Mouse (Mus musculus): Measurements from ENCODE around the gene Gpr68. TPM values are rescaled to one million over a fixed set of nuclear protein-coding genes. Genes with fewer than 3 reads are reported as not detected.

Gpr68 gene
- polyA plus RNA-seq, 1 experiment from 2014 or later: 0.34 TPM

DNA sequence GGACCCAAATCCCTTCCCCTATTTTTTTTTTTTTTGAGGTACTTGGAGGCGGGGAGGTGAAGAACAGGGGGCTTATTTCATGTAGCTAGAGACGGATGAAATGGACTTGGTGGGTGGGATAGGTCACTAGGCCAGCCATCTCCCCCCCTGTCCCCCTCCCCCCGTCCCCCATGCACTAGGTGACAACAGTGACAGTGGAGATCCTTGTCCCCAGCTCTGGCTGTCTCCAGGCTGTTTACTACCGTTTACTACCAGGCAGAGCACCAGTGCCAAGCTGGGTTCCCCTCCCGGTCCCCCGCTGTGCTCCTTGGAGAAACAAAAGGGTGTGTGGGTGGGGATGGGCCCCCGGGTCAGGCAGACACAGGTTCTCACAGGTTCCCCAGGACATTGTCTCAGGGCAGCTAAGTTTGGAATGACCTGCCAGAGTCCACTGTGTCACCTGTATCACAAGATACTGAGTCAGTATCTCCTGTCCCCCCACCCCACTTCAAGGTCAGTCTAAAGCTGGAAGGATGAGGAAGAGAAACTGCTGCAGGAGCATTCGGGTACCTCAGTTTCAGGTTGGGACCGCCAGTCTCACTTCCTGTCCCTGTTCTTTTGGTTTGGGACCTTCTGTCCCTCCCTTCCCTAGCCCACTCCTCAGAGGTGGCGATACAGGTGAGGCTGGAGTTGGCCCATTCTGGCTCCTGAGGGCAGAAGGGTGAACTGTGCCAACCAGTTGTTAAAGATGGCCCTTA lies 468 bp upstream of the Gpr68 start:
- H3K4me1 ChIP-seq: peaks cover 16% of the 10 kb centered on the region
- H3K36me3 ChIP-seq (replicated peaks): peaks cover 26% of the 10 kb centered on the region
- peak overlapping the region; percentile 65 for H3K4me3 ChIP-seq
- DNase-seq (ENCODE audit: low spot score): no peak
- H3K27ac ChIP-seq (replicated peaks): peak overlapping the region; percentile 75; the same call in 1 of the 2 replicates
- no peaks in the 10 kb centered on the region for H3K9me3 ChIP-seq
- 20% methylated on average over 10 of the region's 10 CpGs for WGBS
- H3K27me3 ChIP-seq (replicated peaks; ENCODE audit: low read depth, poor library complexity, severe bottlenecking): peaks cover 41% of the 10 kb centered on the region

DNA sequence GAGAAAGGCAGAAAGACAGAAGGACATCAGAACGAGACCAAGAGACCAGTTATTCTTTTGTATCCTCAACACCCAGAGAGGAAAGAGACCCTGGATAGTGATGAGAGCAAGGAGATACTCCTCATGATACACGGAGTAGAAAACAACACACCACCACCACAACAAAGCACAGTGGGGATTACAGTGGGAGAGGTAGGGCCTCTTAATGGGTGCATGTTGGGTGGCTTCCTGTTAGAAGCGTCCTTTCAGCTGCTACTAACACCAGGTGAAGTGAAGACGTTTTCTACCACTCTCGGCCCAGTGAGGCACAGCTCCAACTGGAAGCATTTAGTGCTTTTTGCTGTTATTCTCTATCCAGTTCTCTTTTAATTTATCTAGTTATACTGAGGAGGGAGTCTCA lies 1.1 kb downstream of the Gpr68 start:
- WGBS: 80% methylated on average over 5 of the region's 5 CpGs
- no peak overlapping the region for H3K27ac ChIP-seq (replicated peaks)
- no peak overlapping the region for H3K4me3 ChIP-seq
- peaks cover 10% of the 10 kb centered on the region for H3K36me3 ChIP-seq (replicated peaks)
- DNase-seq (ENCODE audit: low spot score): no peak
- H3K9me3 ChIP-seq: no peaks in the 10 kb centered on the region
- peaks cover 54% of the 10 kb centered on the region for H3K27me3 ChIP-seq (replicated peaks; ENCODE audit: low read depth, poor library complexity, severe bottlenecking)
- H3K4me1 ChIP-seq: peaks cover 16% of the 10 kb centered on the region

DNA sequence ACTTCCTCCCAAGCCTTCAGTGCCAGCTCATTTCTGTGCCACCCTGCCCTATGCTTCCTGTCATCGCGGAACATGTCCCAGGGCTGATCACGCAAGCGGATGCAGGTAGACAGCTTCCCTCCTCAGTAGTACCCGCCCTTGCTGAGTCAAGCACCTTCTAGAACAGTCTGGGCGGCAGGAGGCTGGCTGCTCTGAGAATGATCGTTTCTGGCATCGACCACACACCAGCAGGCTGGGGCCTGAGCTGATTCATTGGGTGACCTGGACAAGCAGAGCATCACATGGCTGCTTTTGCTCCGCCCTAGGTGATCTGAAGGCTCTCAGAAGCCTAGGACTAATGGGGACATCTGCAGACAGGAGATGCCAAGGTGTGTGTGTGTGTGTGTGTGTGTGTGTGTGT lies 4.2 kb downstream of the Gpr68 start:
- peaks cover 80% of the 10 kb centered on the region for H3K27me3 ChIP-seq (replicated peaks; ENCODE audit: low read depth, poor library complexity, severe bottlenecking)
- no peak overlapping the region for H3K27ac ChIP-seq (replicated peaks)
- no peak overlapping the region for H3K4me3 ChIP-seq
- H3K4me1 ChIP-seq: peaks cover 22% of the 10 kb centered on the region
- WGBS: 90% methylated on average over 9 of the region's 9 CpGs
- H3K36me3 ChIP-seq (replicated peaks): no peaks in the 10 kb centered on the region
- no peaks in the 10 kb centered on the region for H3K9me3 ChIP-seq
- no peak for DNase-seq (ENCODE audit: low spot score)

DNA sequence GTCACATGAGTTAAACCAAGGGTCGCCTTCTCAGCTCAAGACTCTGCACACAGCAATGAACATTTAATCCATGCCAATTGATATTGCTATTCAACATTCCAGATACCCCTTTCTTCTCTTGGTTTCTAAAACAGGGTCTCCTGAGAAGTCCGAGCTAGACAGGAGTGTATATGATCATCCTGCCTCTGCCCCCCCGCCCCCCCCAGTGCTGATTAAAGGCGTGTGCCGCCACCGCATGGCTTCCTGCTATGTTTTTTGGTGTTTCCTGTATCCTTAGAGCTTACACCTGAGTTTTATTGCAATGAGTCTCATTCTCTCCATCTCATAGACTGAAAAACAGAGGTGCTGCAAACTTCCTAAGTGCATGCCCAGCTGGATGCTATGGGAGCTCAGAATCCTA lies 6.6 kb downstream of the Gpr68 start:
- Histone ChIP-seq H3K9me3 (no peaks in the 10 kb centered on the region), H3K4me1 (peaks cover 20% of the 10 kb centered on the region), H3K36me3 (replicated peaks) (no peaks in the 10 kb centered on the region), H3K27ac (replicated peaks) (no peak overlapping the region), H3K4me3 (no peak overlapping the region), H3K27me3 (replicated peaks; ENCODE audit: low read depth, poor library complexity, severe bottlenecking) (peaks cover 80% of the 10 kb centered on the region)
- no peak for DNase-seq (ENCODE audit: low spot score)
- WGBS: 77% methylated on average over 6 of the region's 6 CpGs

DNA sequence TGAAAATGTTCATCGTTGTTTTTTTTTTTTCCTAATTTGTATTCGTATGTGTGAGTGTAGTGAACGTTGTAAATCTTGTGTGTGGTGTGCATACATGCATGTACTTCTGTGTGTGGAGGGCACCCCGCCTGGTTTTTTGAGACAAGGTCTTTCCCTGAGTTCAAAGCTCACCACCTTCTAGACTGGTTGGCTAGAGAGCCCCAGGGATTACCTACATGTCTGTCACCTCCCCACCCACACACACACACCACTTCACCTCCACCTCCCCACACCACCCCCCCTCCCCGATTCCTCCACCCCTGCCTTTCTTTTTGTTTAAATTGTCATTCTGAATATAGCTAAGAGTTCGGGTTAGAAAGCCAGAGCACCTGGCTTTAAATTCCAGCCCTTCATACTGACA lies 7.1 kb downstream of the Gpr68 start:
- Histone ChIP-seq H3K27ac (replicated peaks) (no peak overlapping the region), H3K9me3 (no peaks in the 10 kb centered on the region), H3K4me3 (no peak overlapping the region), H3K4me1 (peaks cover 20% of the 10 kb centered on the region), H3K36me3 (replicated peaks) (no peaks in the 10 kb centered on the region), H3K27me3 (replicated peaks; ENCODE audit: low read depth, poor library complexity, severe bottlenecking) (peaks cover 80% of the 10 kb centered on the region)
- 82% methylated on average over 6 of the region's 6 CpGs for WGBS
- no peak for DNase-seq (ENCODE audit: low spot score)

DNA sequence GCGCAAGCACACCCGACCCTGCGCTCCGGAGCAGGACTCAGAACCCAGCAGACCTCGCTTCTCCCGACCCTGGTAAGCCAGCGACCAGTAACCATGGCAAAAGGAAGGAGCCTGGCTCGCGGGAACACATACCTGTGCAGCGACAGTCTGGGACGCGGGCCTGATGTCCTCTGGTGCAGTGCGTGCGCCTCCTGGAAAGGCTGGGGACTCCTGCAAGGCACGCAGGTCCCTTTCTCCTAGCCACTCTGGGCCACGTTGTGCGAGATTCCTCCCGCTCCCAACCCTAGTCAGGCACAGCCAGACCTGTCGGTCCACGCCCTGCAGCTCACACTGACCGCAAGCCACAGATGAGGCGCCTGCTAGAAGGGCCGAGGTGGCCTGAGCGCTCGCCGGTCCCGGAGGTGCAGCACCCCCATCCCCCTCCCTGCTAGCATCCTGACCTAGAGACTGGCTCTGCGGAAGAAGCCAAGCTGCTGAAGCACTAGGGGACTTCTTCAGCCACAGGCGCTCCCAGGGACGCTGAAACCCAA lies 8.8 kb downstream of the Gpr68 start:
- no peaks in the 10 kb centered on the region for H3K9me3 ChIP-seq
- H3K27ac ChIP-seq (replicated peaks): no peak overlapping the region; the same call in 1 of the 2 replicates
- peak; percentile 54 for DNase-seq (ENCODE audit: low spot score)
- peaks cover 79% of the 10 kb centered on the region for H3K27me3 ChIP-seq (replicated peaks; ENCODE audit: low read depth, poor library complexity, severe bottlenecking)
- peak overlapping the region; percentile 58 for H3K4me3 ChIP-seq
- peaks cover 23% of the 10 kb centered on the region for H3K4me1 ChIP-seq
- WGBS: under 1% methylated on average over 30 of the region's 30 CpGs
- no peaks in the 10 kb centered on the region for H3K36me3 ChIP-seq (replicated peaks)

DNA sequence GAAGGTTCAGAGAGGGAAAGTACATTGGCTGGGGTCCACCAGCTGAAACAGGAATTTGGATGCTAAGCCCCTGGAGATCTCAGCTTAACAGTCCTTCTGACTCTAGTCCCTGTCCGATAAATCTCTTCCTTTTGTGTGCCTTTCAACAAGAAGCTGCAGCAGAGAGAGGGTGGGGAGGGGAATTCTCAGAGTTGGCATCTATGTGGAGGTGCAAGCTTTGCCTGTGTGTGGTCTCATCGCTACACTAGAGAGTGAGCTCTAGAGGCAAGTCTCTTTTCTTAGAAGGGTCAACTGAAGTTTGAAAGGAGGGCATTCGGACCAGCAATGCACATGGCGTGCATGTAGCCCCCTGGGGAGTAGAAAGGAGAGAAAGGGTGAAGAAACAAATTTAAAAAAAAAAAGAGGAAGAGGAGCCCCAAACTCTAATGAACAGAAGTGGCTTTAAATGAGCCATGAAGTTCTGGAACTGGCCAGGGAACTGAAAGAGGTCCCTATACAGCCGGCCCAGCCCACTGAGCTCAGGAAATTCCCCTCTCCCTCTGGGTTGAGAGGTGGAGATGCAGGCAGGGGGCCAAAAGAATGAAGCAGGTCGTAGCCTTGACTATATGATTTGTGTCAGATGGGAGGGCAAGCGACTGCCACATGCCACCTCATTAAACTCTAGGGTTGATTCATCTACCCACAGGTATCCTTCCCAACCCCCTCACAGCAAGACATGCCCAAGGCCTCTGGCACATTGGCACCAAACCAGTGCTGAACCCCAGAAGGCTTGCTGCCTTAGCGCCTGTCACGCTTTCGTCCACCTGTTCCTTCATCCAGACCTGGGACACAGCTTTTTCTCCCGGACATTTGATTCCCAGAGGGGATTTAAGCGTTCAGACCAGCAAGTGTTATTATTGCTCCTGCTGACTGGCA lies 10.0 kb downstream of the Gpr68 start:
- Histone ChIP-seq H3K4me1 (peaks cover 23% of the 10 kb centered on the region), H3K9me3 (no peaks in the 10 kb centered on the region), H3K36me3 (replicated peaks) (no peaks in the 10 kb centered on the region), H3K4me3 (peak overlapping the region; percentile 58), H3K27ac (replicated peaks) (no peak overlapping the region), H3K27me3 (replicated peaks; ENCODE audit: low read depth, poor library complexity, severe bottlenecking) (peaks cover 73% of the 10 kb centered on the region)
- WGBS: 32% methylated on average over 12 of the region's 12 CpGs
- peak; percentile 11 for DNase-seq (ENCODE audit: low spot score)

DNA sequence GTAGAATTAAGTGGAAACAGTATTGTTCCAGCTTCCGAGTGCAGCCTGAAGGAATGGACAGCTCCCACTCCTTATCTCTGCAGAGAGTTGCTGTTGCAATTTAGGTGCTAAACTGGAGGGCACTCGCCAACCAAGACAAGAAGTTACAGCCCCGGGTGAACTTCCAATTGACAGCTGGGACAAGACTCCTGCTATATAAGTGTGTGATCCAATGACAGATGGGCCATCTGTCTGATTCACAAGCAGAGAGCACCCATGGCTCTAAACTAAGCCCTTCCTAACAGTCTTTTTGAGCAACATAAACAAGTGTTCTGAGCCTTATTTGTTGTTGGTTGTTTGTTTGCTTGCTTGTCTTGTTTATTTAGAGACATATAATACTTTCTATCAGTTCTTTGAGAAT lies 11.3 kb downstream of the Gpr68 start:
- Histone ChIP-seq H3K27ac (replicated peaks) (no peak overlapping the region), H3K4me3 (no peak overlapping the region), H3K9me3 (no peaks in the 10 kb centered on the region), H3K27me3 (replicated peaks; ENCODE audit: low read depth, poor library complexity, severe bottlenecking) (peaks cover 60% of the 10 kb centered on the region), H3K4me1 (peaks cover 23% of the 10 kb centered on the region), H3K36me3 (replicated peaks) (no peaks in the 10 kb centered on the region)
- DNase-seq (ENCODE audit: low spot score): no peak
- WGBS: 44% methylated on average over 3 of the region's 3 CpGs

DNA sequence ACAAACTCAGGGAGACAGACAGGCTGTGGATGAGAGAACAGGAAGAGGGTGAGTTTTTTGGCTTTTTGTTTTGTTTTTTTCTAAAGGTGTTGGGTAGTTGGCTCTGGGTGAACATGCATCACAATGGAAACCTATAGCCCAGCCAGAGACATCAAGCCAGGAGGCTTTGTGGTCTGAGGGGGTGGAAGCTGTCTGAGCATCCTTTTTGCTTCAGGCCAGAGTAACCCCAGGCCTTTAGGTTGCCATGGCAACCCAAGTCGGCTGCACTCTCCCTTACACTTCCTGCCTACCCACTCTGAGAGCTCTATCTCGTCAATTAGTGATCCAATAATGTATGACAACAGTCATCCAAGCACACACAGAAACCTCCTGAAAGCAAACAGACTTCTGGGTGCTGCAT lies 12.5 kb downstream of the Gpr68 start:
- Histone ChIP-seq H3K4me1 (peaks cover 23% of the 10 kb centered on the region), H3K27ac (replicated peaks) (no peak overlapping the region), H3K4me3 (no peak overlapping the region), H3K27me3 (replicated peaks; ENCODE audit: low read depth, poor library complexity, severe bottlenecking) (peaks cover 48% of the 10 kb centered on the region), H3K36me3 (replicated peaks) (no peaks in the 10 kb centered on the region), H3K9me3 (no peaks in the 10 kb centered on the region)
- DNase-seq (ENCODE audit: low spot score): no peak
- WGBS: 9% methylated on average over 2 of the region's 2 CpGs

DNA sequence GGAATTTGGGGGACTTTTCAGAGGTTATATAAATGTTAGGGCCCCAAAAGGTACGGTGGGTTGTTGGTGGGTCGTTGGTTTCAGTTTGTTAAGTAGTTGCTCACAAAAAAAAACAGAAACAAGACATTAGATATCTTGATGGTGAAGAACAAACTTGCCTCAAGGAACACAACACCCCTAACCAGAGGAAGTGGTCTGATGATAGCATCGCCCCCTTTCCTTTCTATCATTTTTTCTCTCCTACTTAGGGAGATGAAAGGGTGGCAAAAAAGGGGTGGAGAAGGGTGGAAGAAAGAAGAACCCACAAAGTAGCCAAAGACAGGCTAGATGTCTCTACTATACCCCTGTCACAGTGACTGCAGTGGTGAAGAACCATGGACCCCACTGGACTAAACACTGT lies 17.4 kb downstream of the Gpr68 start:
- no peak overlapping the region for H3K4me3 ChIP-seq
- no peak overlapping the region for H3K27ac ChIP-seq (replicated peaks)
- 82% methylated on average over 3 of the region's 3 CpGs for WGBS
- peaks cover 6% of the 10 kb centered on the region; the same call in 1 of the 2 replicates for H3K4me1 ChIP-seq
- H3K9me3 ChIP-seq: no peaks in the 10 kb centered on the region
- H3K27me3 ChIP-seq (replicated peaks; ENCODE audit: low read depth, poor library complexity, severe bottlenecking): 0 out of 2 replicates have a peak, but pooled peaks cover 6% of the 10 kb centered on the region
- no peak for DNase-seq (ENCODE audit: low spot score)
- H3K36me3 ChIP-seq (replicated peaks): no peaks in the 10 kb centered on the region

DNA sequence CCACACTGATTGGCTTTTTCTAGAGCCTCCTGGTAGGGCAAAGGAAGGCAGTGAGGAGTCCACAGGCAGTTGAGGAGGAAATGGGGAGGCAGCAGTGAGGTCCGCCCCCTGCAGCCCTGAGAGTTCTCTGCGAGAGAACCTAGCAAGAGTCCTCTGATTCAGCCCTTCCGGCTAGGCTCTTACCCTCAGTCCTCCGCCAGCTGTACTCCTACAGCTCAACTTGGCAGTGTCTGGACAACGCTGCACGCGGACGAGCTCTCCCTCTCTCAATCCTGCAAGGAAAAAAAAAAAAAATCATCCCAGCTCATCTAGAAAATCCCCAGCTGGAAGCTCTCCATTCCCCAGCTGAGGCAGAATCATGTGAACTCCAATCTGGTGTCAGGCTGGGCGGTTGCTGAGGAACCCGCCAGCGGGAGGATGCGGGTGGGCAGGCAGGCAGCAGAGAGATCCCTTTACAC lies 20.2 kb downstream of the Gpr68 start:
- H3K27ac ChIP-seq (replicated peaks): no peak overlapping the region
- H3K9me3 ChIP-seq: no peaks in the 10 kb centered on the region
- H3K36me3 ChIP-seq (replicated peaks): no peaks in the 10 kb centered on the region
- no peak for DNase-seq (ENCODE audit: low spot score)
- no peak overlapping the region for H3K4me3 ChIP-seq
- 47% methylated on average over 12 of the region's 12 CpGs for WGBS
- 0 out of 2 replicates have a peak, but pooled peaks cover 6% of the 10 kb centered on the region for H3K27me3 ChIP-seq (replicated peaks; ENCODE audit: low read depth, poor library complexity, severe bottlenecking)
- 0 out of 2 replicates have a peak, but pooled peaks cover 5% of the 10 kb centered on the region for H3K4me1 ChIP-seq

DNA sequence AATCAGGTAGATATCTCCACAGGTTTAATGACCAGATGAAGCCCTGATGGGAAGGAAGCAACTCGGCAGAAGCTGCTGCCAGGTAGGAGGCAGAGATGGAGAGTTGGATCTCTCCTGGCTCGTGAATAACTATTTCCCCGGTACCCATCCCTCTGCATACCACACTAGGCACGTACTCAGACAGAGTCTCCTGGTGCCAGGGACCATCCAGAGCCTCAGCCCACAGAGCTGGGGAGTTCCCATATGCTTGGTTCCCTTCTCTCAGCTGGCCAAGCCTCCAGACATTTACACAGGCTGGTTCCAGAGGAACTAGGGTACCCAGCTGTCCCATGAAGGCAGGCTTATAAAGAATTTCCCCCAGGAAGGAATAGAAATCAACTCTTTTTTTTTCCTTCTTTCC lies 21.1 kb downstream of the Gpr68 start:
- H3K4me1 ChIP-seq: 0 out of 2 replicates have a peak, but pooled peaks cover 5% of the 10 kb centered on the region
- 0 out of 2 replicates have a peak, but pooled peaks cover 6% of the 10 kb centered on the region for H3K27me3 ChIP-seq (replicated peaks; ENCODE audit: low read depth, poor library complexity, severe bottlenecking)
- no peak for DNase-seq (ENCODE audit: low spot score)
- H3K27ac ChIP-seq (replicated peaks): no peak overlapping the region
- no peak overlapping the region for H3K4me3 ChIP-seq
- no peaks in the 10 kb centered on the region for H3K9me3 ChIP-seq
- no peaks in the 10 kb centered on the region for H3K36me3 ChIP-seq (replicated peaks)
- 88% methylated on average over 4 of the region's 4 CpGs for whole genome bisulfite sequencing
